Mouse (Mus musculus): Measurements from ENCODE around the gene Fto.

The Fto gene

GRCm38 (mm10) chr8:91524865-91525250 is 211.5 kb downstream of the Fto start:
- DNase-seq (ENCODE audit: low spot score) = no peak

DNA sequence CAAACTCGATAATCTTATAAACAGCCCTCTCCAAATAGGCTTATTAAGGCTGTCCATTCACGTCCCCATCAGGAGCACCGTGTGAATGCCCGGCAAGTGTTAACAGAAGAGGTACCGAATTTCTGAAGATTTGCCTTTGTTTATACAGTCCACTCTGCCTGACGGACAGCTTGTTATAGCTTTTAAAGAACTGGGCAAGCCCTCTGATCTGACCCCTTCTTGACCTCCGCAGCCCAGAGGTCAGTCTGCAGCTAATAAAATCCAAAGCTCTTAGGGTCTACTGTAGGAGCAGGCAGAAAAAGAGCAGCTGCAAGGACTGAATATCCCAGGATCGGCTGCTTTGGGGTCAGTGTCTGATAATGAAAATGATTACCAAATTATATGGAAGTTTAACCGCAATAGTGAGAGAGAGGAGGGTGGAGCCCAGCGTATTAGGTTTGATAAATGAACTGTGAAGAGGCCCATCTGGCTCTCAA is 212.1 kb downstream of the Fto start:
- DNase-seq (ENCODE audit: low spot score) = no peak

DNA sequence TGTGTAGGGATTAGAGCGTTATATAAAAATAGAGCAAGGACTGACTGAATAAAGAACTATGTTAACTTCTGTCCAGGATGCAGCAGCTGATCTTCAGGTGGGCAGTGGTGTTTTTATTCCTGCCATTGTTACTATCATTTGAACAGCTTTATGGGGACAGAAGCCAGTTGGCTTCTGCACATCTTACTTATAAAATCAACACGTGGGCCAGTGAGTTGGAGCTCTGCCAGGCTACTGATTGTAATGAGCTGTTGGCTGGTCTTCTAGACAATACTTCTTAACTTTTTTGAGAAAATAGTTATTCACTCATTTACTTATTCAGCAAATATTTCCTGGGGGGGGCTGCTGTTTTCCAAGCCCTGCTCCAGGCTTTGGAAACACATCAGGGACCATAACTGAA is 215.6 kb downstream of the Fto start:
- DNase-seq (ENCODE audit: low spot score) = no peak

GRCm38 (mm10) chr8:91529699-91530098 is 216.4 kb downstream of the Fto start:
- DNase-seq (ENCODE audit: low spot score) = no peak

- DNase-seq (ENCODE audit: low spot score) = no peak
These were observed 217.3 kb downstream of the Fto start for GRCm38 (mm10) chr8:91530656-91531055.

DNA sequence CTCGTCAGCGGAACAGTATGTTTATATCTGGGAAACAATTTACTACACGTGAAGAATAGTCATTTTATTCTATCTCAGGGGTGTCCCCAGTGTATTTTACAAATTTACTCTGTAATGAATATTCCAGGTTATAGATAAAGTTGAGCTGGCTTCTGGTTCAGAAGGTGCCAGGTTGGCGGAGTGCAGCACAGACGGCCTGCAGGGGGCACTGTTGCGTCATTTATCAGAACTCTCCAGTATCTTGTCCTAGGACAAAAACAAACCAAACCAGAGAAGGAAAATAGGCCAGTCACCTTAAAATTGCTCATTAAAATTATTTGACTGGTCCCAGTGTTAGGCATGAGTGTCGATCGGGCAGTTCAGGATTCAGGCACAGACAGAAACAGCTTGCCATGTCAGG is 218.6 kb downstream of the Fto start:
- DNase-seq (ENCODE audit: low spot score) = peak; percentile 47

GRCm38 (mm10) chr8:91532671-91533436 is 219.5 kb downstream of the Fto start:
- no peak for DNase-seq (ENCODE audit: low spot score)

DNA sequence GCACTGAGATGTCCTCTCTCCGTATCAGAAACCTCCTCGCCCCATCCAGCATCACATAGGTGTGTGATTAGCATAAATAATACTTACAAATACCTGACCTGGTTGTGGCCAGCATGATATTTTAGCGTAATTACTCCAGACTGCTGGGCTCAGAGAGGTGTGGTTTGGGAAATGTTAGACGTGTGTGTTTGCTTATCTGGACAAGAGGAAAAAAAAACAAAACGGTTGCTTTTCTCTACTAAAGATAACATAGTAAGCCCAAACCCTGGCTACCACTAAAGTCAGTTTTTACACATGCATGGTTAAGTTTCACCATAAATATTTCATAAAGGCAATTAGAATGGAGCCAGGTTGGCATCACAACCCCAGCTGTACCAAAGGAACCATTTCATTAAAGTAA is 221.4 kb downstream of the Fto start:
- no peak for DNase-seq (ENCODE audit: low spot score)

DNA sequence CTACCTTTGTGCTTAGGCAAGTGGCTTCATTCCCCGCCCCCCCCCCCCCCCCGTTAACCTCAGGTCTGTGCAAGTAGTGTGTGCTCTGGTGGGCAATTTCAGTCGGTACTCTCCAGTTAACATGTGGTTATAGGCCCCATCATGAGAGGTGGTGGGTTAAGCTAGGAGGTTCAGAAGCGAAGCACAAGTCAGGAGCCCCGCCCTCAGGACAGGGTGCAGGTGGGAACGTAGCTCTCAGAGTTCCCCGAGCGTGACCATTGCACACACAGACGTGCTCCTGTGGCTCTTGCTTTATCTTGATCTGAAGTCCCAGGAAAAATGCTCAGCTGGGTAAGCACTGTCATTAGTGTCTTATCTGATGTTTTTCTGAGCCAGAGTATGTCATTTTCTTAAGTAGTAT is 224.8 kb downstream of the Fto start:
- no peak for DNase-seq (ENCODE audit: low spot score)

- no peak for DNase-seq (ENCODE audit: low spot score)
These were observed 225.6 kb downstream of the Fto start for GRCm38 (mm10) chr8:91538892-91539291.

DNA sequence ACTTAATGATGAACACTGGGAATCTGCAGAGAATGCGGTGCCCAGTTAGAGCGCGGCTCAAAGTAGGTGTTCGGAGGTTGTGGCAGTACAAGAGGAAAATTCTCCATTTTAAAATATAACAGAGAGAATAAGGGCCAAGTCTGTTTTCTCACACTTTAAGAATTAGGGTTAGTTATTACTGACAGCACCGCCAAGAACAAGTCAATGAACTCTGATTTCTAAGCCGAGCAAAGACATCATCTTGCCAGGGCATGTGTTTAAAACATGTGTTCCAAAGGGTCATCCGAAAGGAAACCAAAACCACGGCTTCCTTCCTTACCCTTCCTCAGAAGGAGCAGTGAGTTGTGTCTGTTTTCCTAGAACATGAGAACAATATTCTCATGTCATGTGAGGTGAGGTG is 226.3 kb downstream of the Fto start:
- DNase-seq (ENCODE audit: low spot score) = no peak

DNA sequence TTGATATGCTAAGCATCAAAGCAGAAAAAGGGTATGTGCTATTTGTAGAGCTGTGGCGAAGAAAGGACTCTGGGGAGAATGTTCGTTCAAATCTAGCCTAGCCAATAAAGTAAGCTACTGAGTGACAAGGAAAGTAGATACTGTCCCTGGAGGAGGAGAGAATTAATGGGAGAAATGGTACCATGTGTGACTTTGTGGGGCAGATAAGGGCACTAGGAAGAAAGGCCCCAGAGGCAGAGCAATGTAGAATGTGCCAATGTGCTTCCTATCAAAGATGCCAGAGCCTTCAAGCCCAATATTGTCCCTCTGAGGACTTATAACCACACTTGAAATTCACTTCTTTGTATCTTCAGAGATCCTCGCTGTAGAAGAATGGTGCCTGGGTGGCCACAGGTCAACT is 227.9 kb downstream of the Fto start:
- no peak for DNase-seq (ENCODE audit: low spot score)

GRCm38 (mm10) chr8:91545561-91545960 is 232.2 kb downstream of the Fto start:
- no peak for DNase-seq (ENCODE audit: low spot score)

DNA sequence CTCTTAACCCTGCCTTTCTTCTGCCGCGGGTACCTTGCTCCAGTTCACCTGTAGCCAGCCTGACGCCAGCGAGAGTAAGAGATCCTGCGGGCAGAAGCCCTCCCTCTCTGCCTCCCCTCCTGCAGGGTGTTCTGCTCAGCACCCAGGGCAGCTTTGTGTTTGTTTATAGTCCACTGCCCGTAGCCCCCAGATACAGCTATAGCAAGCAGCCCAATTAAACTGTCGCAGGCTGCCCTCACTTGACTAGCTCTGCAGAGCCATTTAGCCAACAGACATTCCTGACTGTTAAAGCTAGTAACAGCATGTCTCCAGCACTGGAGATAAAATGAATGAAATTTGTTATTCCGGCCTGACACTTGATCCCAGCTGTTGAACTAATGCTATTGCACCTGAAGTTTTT is 233.3 kb downstream of the Fto start:
- no peak for DNase-seq (ENCODE audit: low spot score)

GRCm38 (mm10) chr8:91550131-91550530 is 236.8 kb downstream of the Fto start:
- no peak for DNase-seq (ENCODE audit: low spot score)

GRCm38 (mm10) chr8:91551166-91551765 is 237.9 kb downstream of the Fto start:
- no peak for DNase-seq (ENCODE audit: low spot score)

DNA sequence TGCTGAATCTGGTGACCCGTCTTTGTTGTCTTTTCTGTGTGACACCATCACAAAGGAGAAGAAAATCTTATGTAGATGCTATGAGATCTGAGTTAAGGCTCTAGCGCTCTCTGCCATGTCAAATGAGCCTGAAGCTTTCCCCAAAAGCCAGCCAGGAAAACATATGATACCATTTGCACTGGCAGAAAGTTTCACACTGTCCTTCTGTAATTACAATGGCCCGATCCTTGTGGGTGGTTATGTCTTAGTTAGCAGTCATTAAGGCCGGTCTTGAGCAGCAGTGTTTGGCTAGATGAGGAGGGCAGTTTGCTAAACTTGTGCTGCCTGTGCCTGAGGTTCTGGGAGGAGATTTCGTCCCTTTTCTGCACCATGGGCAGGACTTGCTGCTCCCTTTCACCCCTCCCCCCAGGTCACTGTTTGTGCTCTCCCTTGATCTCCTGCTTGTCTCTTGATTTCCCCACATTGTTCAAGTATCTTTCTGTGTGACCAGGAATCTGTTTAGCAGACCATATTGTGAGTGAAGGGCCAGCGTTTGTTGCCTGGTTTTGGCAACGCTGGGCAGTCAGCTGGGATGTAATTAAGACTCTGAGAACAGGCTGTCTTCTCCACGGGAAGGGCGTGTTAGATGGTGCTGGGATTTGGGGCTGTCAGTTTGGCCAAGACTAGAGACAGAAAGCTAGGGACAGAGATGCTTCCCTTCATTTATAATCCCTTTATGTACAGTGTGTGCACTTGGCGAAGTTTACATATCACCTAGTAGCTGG is 238.6 kb downstream of the Fto start:
- no peak for DNase-seq (ENCODE audit: low spot score)

GRCm38 (mm10) chr8:91552635-91553034 is 239.3 kb downstream of the Fto start:
- DNase-seq (ENCODE audit: low spot score) = no peak

DNA sequence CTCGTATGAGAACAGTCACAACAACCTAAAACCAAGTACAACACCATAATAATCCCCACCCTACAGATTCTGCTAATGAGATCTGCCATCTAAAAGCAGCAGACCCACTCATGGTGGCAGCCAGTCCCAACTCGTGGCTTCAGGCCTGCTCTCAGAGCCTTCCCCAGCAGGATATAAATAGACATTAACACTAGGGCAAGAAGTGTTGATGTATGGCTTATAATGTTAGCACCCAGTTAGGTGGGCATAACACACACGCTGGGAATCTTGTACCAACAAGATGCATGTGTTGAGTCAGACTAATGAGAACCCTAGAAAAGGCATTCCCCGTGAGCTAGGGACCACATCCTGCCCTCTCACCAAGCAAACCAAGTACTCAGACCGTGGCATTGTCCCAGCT is 240.1 kb downstream of the Fto start:
- no peak for DNase-seq (ENCODE audit: low spot score)

GRCm38 (mm10) chr8:91557041-91557587 is 243.8 kb downstream of the Fto start:
- DNase-seq (ENCODE audit: low spot score) = no peak

- no peak for DNase-seq (ENCODE audit: low spot score)
These were observed 245.1 kb downstream of the Fto start for GRCm38 (mm10) chr8:91558408-91558807.

GRCm38 (mm10) chr8:91560017-91560591 is 246.8 kb downstream of the Fto start:
- DNase-seq (ENCODE audit: low spot score) = no peak

All from urinary bladder, postnatal 10 days (tissue).